Mouse (Mus musculus) small intestine, adult 2 months (tissue): ENCODE results near the gene Mphosph9.

Source experiments
- CTCF ChIP-seq: fragments of 200-500 bp; IDR thresholded peaks from 2 replicates; pipeline ENCODE4 v1.5.1; 2012; ENCODE audit warnings: low read depth, mild to moderate bottlenecking, control low read depth, inconsistent platforms, low read length, moderate library complexity, mixed read lengths; ENCODE audit not compliant: insufficient replicate concordance, insufficient read length; ENCODE audit errors: extremely low read depth
- POLR2A ChIP-seq: fragments of 200-500 bp; IDR thresholded peaks from 2 replicates; pipeline ENCODE4 v1.6.1; 2012; ENCODE audit warnings: low read depth, mild to moderate bottlenecking, control low read depth, inconsistent platforms, low read length, moderate library complexity

- TF ChIP-seq POLR2A, result no peak
- TF ChIP-seq CTCF, result no peak
Observed at GRCm38 (mm10) chr5:124350350-124350749, 22.6 kb upstream of the Mphosph9 start.
